Mouse (Mus musculus) stomach, embryonic 14.5 days (tissue): ENCODE measurements around the gene Lhfp. TPM values are rescaled to one million over a fixed set of nuclear protein-coding genes. Genes with fewer than 3 reads are reported as not detected.

Source experiments
- ATAC-seq: fragments of 200-750 bp; cut with Nextera tagmentation; 2 replicates; pipeline ENCODE4 v1.8.0; 2017; ENCODE audit warnings: low read depth, moderate TSS enrichment; ENCODE audit not compliant: insufficient number of reproducible peaks, insufficient read depth, low FRiP score
- H3K27ac ChIP-seq: fragments of 300-500 bp; sonication (generic); 2 replicates; pipeline ENCODE4 v1.5.1; 2014; ENCODE audit warnings: mild to moderate bottlenecking, low read length, moderate library complexity, mixed read lengths
- H3K27me3 ChIP-seq: fragments of 300-500 bp; sonication (generic); 2 replicates; pipeline ENCODE4 v1.6.1; 2014; ENCODE audit warnings: low read length, control low read depth, mixed read lengths; ENCODE audit not compliant: control insufficient read depth, insufficient read depth
- H3K36me3 ChIP-seq: fragments of 300-500 bp; sonication (generic); 2 replicates; pipeline ENCODE4 v1.6.1; 2014; ENCODE audit warnings: mild to moderate bottlenecking, control low read depth, low read length, moderate library complexity, mixed read lengths; ENCODE audit not compliant: control insufficient read depth, insufficient read depth
- H3K4me1 ChIP-seq: fragments of 300-500 bp; sonication (generic); 2 replicates; pipeline ENCODE4 v1.6.1; 2014; ENCODE audit warnings: low read length, control low read depth, mixed read lengths; ENCODE audit not compliant: control insufficient read depth, insufficient read depth
- H3K4me2 ChIP-seq: fragments of 300-500 bp; sonication (generic); replicated peaks from 2 replicates; pipeline ENCODE4 v1.6.1; 2014; ENCODE audit warnings: low read depth, low read length, control low read depth
- H3K4me3 ChIP-seq: fragments of 300-500 bp; sonication (generic); 2 replicates; pipeline ENCODE4 v1.5.1; 2014; ENCODE audit warnings: low read depth, low read length, control low read depth
- H3K9ac ChIP-seq: fragments of 300-500 bp; sonication (generic); replicated peaks from 2 replicates; pipeline ENCODE4 v1.6.1; 2014; ENCODE audit warnings: low read depth, mild to moderate bottlenecking, control low read depth, low read length, moderate library complexity, mixed read lengths
- H3K9me3 ChIP-seq: fragments of 300-500 bp; sonication (generic); 2 replicates; pipeline ENCODE4 v1.6.1; 2016; ENCODE audit warnings: low read depth, low read length, control low read depth; ENCODE audit not compliant: control insufficient read depth
- WGBS: fragments of 180-500 bp; shearing (Covaris S2); extraction: QIAGEN DNeasy Blood & Tissue Kit; methylation state at CpG from one replicate; pipeline ENCODE4 v1.1.7; 2014; 5-methylcytosine and 5-hydroxymethylcytosine counted together
- polyA plus RNA-seq: library from polyadenylated mRNA; unstranded; fragments of >200 nt; fragmentation: Nextera tagmentation; extraction: Ambion mirVana; gene quantifications from 2 replicates; pipeline ENCODE4 v1.2.1, GENCODE M21; 2014

Lhfp gene
- polyA plus RNA-seq, 1 experiment from 2014 or later = 48.0 TPM

GRCm38 (mm10) chr3:53066095-53066372, 24.7 kb downstream of the Lhfp start:
- no peak overlapping the region for H3K4me2 ChIP-seq
- peaks cover 8% of the 10 kb centered on the region; the same call in 1 of the 2 replicates for H3K4me1 ChIP-seq
- 84% methylated on average over 4 of the region's 4 CpGs for WGBS
- H3K36me3 ChIP-seq = no peaks in the 10 kb centered on the region
- H3K9me3 ChIP-seq = no peaks in the 10 kb centered on the region
- no peaks in the 10 kb centered on the region for H3K27me3 ChIP-seq
- H3K4me3 ChIP-seq = no peak overlapping the region
- H3K9ac ChIP-seq = no peak overlapping the region
- ATAC-seq = no peak
- no peak overlapping the region for H3K27ac ChIP-seq

GRCm38 (mm10) chr3:53068399-53068798, 27.1 kb downstream of the Lhfp start:
- 88% methylated on average over 5 of the region's 5 CpGs for WGBS
- Histone ChIP-seq H3K9ac (no peak overlapping the region), H3K4me2 (no peak overlapping the region), H3K4me3 (no peak overlapping the region), H3K27ac (no peak overlapping the region), H3K36me3 (no peaks in the 10 kb centered on the region), H3K27me3 (no peaks in the 10 kb centered on the region), H3K4me1 (peaks cover 5% of the 10 kb centered on the region; the same call in 1 of the 2 replicates), H3K9me3 (no peaks in the 10 kb centered on the region)
- no peak for ATAC-seq

GRCm38 (mm10) chr3:53074264-53074663, 32.9 kb downstream of the Lhfp start:
- ATAC-seq = no peak
- Histone ChIP-seq H3K27me3 (no peaks in the 10 kb centered on the region), H3K4me2 (no peak overlapping the region), H3K4me1 (no peaks in the 10 kb centered on the region), H3K9me3 (no peaks in the 10 kb centered on the region), H3K27ac (no peak overlapping the region), H3K36me3 (no peaks in the 10 kb centered on the region), H3K9ac (no peak overlapping the region), H3K4me3 (no peak overlapping the region)
- 91% methylated on average over 4 of the region's 4 CpGs for WGBS

GRCm38 (mm10) chr3:53074761-53075160, 33.4 kb downstream of the Lhfp start:
- no peak for ATAC-seq
- Histone ChIP-seq H3K36me3 (no peaks in the 10 kb centered on the region), H3K9ac (no peak overlapping the region), H3K9me3 (no peaks in the 10 kb centered on the region), H3K4me1 (no peaks in the 10 kb centered on the region), H3K27me3 (no peaks in the 10 kb centered on the region), H3K4me2 (no peak overlapping the region), H3K4me3 (no peak overlapping the region), H3K27ac (no peak overlapping the region)
- WGBS = 78% methylated on average over 3 of the region's 3 CpGs

- no peaks in the 10 kb centered on the region for H3K27me3 ChIP-seq
- no peak overlapping the region for H3K27ac ChIP-seq
- no peaks in the 10 kb centered on the region for H3K36me3 ChIP-seq
- H3K9ac ChIP-seq = no peak overlapping the region
- H3K4me3 ChIP-seq = no peak overlapping the region
- no peak for ATAC-seq
- WGBS = 94% methylated on average over 6 of the region's 6 CpGs
- no peaks in the 10 kb centered on the region for H3K4me1 ChIP-seq
- H3K9me3 ChIP-seq = no peaks in the 10 kb centered on the region
- H3K4me2 ChIP-seq = no peak overlapping the region
These were observed 39.0 kb downstream of the Lhfp start for GRCm38 (mm10) chr3:53080286-53080685.

GRCm38 (mm10) chr3:53080710-53081109, 39.4 kb downstream of the Lhfp start:
- H3K4me3 ChIP-seq = no peak overlapping the region
- WGBS = 92% methylated on average over 8 of the region's 8 CpGs

GRCm38 (mm10) chr3:53083717-53084116, 42.4 kb downstream of the Lhfp start:
- H3K4me2 ChIP-seq = no peak overlapping the region
- H3K36me3 ChIP-seq = no peaks in the 10 kb centered on the region
- H3K4me1 ChIP-seq = no peaks in the 10 kb centered on the region
- no peaks in the 10 kb centered on the region for H3K9me3 ChIP-seq
- ATAC-seq = no peak
- no peaks in the 10 kb centered on the region for H3K27me3 ChIP-seq
- no peak overlapping the region for H3K27ac ChIP-seq
- H3K4me3 ChIP-seq = no peak overlapping the region
- WGBS = 84% methylated on average over 5 of the region's 5 CpGs
- H3K9ac ChIP-seq = no peak overlapping the region

More at GRCm38 (mm10) chr3:53080710-53081109, 39.4 kb downstream of the Lhfp start:
- Histone ChIP-seq H3K27ac (no peak overlapping the region), H3K36me3 (no peaks in the 10 kb centered on the region), H3K9me3 (no peaks in the 10 kb centered on the region), H3K9ac (no peak overlapping the region), H3K4me1 (no peaks in the 10 kb centered on the region), H3K4me2 (no peak overlapping the region), H3K27me3 (no peaks in the 10 kb centered on the region)
- ATAC-seq = no peak

- Histone ChIP-seq H3K9ac (no peak overlapping the region), H3K27me3 (no peaks in the 10 kb centered on the region), H3K4me1 (no peaks in the 10 kb centered on the region), H3K4me2 (no peak overlapping the region), H3K27ac (no peak overlapping the region), H3K4me3 (no peak overlapping the region), H3K36me3 (no peaks in the 10 kb centered on the region), H3K9me3 (no peaks in the 10 kb centered on the region)
- no peak for ATAC-seq
- WGBS = 94% methylated on average over 8 of the region's 8 CpGs
These were observed 43.5 kb downstream of the Lhfp start for GRCm38 (mm10) chr3:53084806-53085205.

GRCm38 (mm10) chr3:53086481-53087155, 45.3 kb downstream of the Lhfp start:
- no peaks in the 10 kb centered on the region for H3K4me1 ChIP-seq
- no peak overlapping the region for H3K4me3 ChIP-seq
- no peaks in the 10 kb centered on the region for H3K9me3 ChIP-seq
- H3K4me2 ChIP-seq = no peak overlapping the region
- no peak for ATAC-seq
- no peak overlapping the region for H3K9ac ChIP-seq
- no peaks in the 10 kb centered on the region for H3K36me3 ChIP-seq
- WGBS = 75% methylated on average over 7 of the region's 7 CpGs
- H3K27ac ChIP-seq = no peak overlapping the region
- no peaks in the 10 kb centered on the region for H3K27me3 ChIP-seq
